Mouse (Mus musculus): Measurements from ENCODE around the gene Ttc23l. TPM values are rescaled to one million over a fixed set of nuclear protein-coding genes. Genes with fewer than 3 reads are reported as not detected.
"Not testable (repeated sequence)": the region's sequence is repeated elsewhere in the genome, so short reads cannot be mapped to it uniquely, and the experiment has no call there.

Gene Ttc23l
- polyA plus RNA-seq, 1 experiment from 2014 or later = not detected

- ATAC-seq; H3K9me3 ChIP-seq (ENCODE audit: control insufficient read depth, low read length); H3K4me1 ChIP-seq (replicated peaks; ENCODE audit: control insufficient read depth, insufficient read depth, low read length); H3K36me3 ChIP-seq (ENCODE audit: control insufficient read depth, insufficient read depth); H3K4me2 ChIP-seq (ENCODE audit: low read length); H3K9ac ChIP-seq (replicated peaks; ENCODE audit: low read depth, low read length); H3K4me3 ChIP-seq (replicated peaks; ENCODE audit: low read length); H3K27ac ChIP-seq (ENCODE audit: low read length); H3K27me3 ChIP-seq (replicated peaks; ENCODE audit: control insufficient read depth, insufficient read depth, low read length): not testable (repeated sequence)
- WGBS = 80% methylated on average over 10 of the region's 10 CpGs
Observed at GRCm38 (mm10) chr15:10533361-10533760, 25.1 kb downstream of the Ttc23l start.

GRCm38 (mm10) chr15:10531352-10531751 is 27.1 kb downstream of the Ttc23l start:
- Histone ChIP-seq H3K4me2 (ENCODE audit: low read length) (no peak overlapping the region), H3K36me3 (ENCODE audit: control insufficient read depth, insufficient read depth) (no peaks in the 10 kb centered on the region), H3K27me3 (replicated peaks; ENCODE audit: control insufficient read depth, insufficient read depth, low read length) (no peaks in the 10 kb centered on the region), H3K9me3 (ENCODE audit: control insufficient read depth, low read length) (no peaks in the 10 kb centered on the region), H3K4me3 (replicated peaks; ENCODE audit: low read length) (no peak overlapping the region), H3K27ac (ENCODE audit: low read length) (no peak overlapping the region), H3K4me1 (replicated peaks; ENCODE audit: control insufficient read depth, insufficient read depth, low read length) (no peaks in the 10 kb centered on the region), H3K9ac (replicated peaks; ENCODE audit: low read depth, low read length) (no peak overlapping the region)
- WGBS = 89% methylated on average over 4 of the region's 4 CpGs
- ATAC-seq = no peak

- Histone ChIP-seq H3K9ac (replicated peaks; ENCODE audit: low read depth, low read length) (no peak overlapping the region), H3K27ac (ENCODE audit: low read length) (no peak overlapping the region), H3K36me3 (ENCODE audit: control insufficient read depth, insufficient read depth) (no peaks in the 10 kb centered on the region)
Observed at GRCm38 (mm10) chr15:10525896-10526295, 32.6 kb downstream of the Ttc23l start.

GRCm38 (mm10) chr15:10515166-10515565 is 43.3 kb downstream of the Ttc23l start:
- H3K4me3 ChIP-seq (replicated peaks; ENCODE audit: low read length) = no peak overlapping the region
- no peaks in the 10 kb centered on the region for H3K9me3 ChIP-seq (ENCODE audit: control insufficient read depth, low read length)
- ATAC-seq = no peak
- no peak overlapping the region for H3K27ac ChIP-seq (ENCODE audit: low read length)
- H3K9ac ChIP-seq (replicated peaks; ENCODE audit: low read depth, low read length) = no peak overlapping the region
- H3K4me1 ChIP-seq (replicated peaks; ENCODE audit: control insufficient read depth, insufficient read depth, low read length) = no peaks in the 10 kb centered on the region
- no peak overlapping the region for H3K4me2 ChIP-seq (ENCODE audit: low read length)
- H3K36me3 ChIP-seq (ENCODE audit: control insufficient read depth, insufficient read depth) = no peaks in the 10 kb centered on the region
- no peaks in the 10 kb centered on the region for H3K27me3 ChIP-seq (replicated peaks; ENCODE audit: control insufficient read depth, insufficient read depth, low read length)
- 77% methylated on average over 7 of the region's 7 CpGs for WGBS

More at GRCm38 (mm10) chr15:10525896-10526295, 32.6 kb downstream of the Ttc23l start:
- no peak for ATAC-seq
- WGBS = 82% methylated on average over 1 of the region's 1 CpGs
- no peaks in the 10 kb centered on the region for H3K9me3 ChIP-seq (ENCODE audit: control insufficient read depth, low read length)
- no peak overlapping the region for H3K4me3 ChIP-seq (replicated peaks; ENCODE audit: low read length)
- no peaks in the 10 kb centered on the region for H3K4me1 ChIP-seq (replicated peaks; ENCODE audit: control insufficient read depth, insufficient read depth, low read length)
- H3K27me3 ChIP-seq (replicated peaks; ENCODE audit: control insufficient read depth, insufficient read depth, low read length) = no peaks in the 10 kb centered on the region
- H3K4me2 ChIP-seq (ENCODE audit: low read length) = no peak overlapping the region

GRCm38 (mm10) chr15:10506099-10506498 is 52.4 kb downstream of the Ttc23l start:
- Histone ChIP-seq H3K4me3 (replicated peaks; ENCODE audit: low read length) (no peak overlapping the region), H3K9ac (replicated peaks; ENCODE audit: low read depth, low read length) (no peak overlapping the region), H3K4me2 (ENCODE audit: low read length) (no peak overlapping the region), H3K4me1 (replicated peaks; ENCODE audit: control insufficient read depth, insufficient read depth, low read length) (no peaks in the 10 kb centered on the region), H3K9me3 (ENCODE audit: control insufficient read depth, low read length) (no peaks in the 10 kb centered on the region), H3K27me3 (replicated peaks; ENCODE audit: control insufficient read depth, insufficient read depth, low read length) (no peaks in the 10 kb centered on the region), H3K27ac (ENCODE audit: low read length) (no peak overlapping the region), H3K36me3 (ENCODE audit: control insufficient read depth, insufficient read depth) (no peaks in the 10 kb centered on the region)
- 78% methylated on average over 11 of the region's 11 CpGs for WGBS
- no peak for ATAC-seq

- H3K27ac ChIP-seq (ENCODE audit: low read length) = no peak overlapping the region
- peak; percentile 98 for ATAC-seq
- H3K9me3 ChIP-seq (ENCODE audit: control insufficient read depth, low read length) = no peaks in the 10 kb centered on the region
- H3K4me2 ChIP-seq (ENCODE audit: low read length) = no peak overlapping the region
- H3K4me1 ChIP-seq (replicated peaks; ENCODE audit: control insufficient read depth, insufficient read depth, low read length) = no peaks in the 10 kb centered on the region
- H3K9ac ChIP-seq (replicated peaks; ENCODE audit: low read depth, low read length) = no peak overlapping the region
- 56% methylated on average over 11 of the region's 11 CpGs for WGBS
- H3K36me3 ChIP-seq (ENCODE audit: control insufficient read depth, insufficient read depth) = no peaks in the 10 kb centered on the region
- H3K27me3 ChIP-seq (replicated peaks; ENCODE audit: control insufficient read depth, insufficient read depth, low read length) = no peaks in the 10 kb centered on the region
- no peak overlapping the region for H3K4me3 ChIP-seq (replicated peaks; ENCODE audit: low read length)
Observed at GRCm38 (mm10) chr15:10500838-10501719, 57.4 kb downstream of the Ttc23l start.

GRCm38 (mm10) chr15:10500035-10500434 is 58.4 kb downstream of the Ttc23l start:
- H3K27ac ChIP-seq (ENCODE audit: low read length) = no peak overlapping the region
- no peak for ATAC-seq
- no peaks in the 10 kb centered on the region for H3K27me3 ChIP-seq (replicated peaks; ENCODE audit: control insufficient read depth, insufficient read depth, low read length)
- WGBS = 89% methylated on average over 5 of the region's 5 CpGs
- no peak overlapping the region for H3K9ac ChIP-seq (replicated peaks; ENCODE audit: low read depth, low read length)
- no peak overlapping the region for H3K4me2 ChIP-seq (ENCODE audit: low read length)
- H3K4me1 ChIP-seq (replicated peaks; ENCODE audit: control insufficient read depth, insufficient read depth, low read length) = no peaks in the 10 kb centered on the region
- no peaks in the 10 kb centered on the region for H3K9me3 ChIP-seq (ENCODE audit: control insufficient read depth, low read length)
- H3K36me3 ChIP-seq (ENCODE audit: control insufficient read depth, insufficient read depth) = no peaks in the 10 kb centered on the region
- no peak overlapping the region for H3K4me3 ChIP-seq (replicated peaks; ENCODE audit: low read length)

- no peaks in the 10 kb centered on the region for H3K4me1 ChIP-seq (replicated peaks; ENCODE audit: control insufficient read depth, insufficient read depth, low read length)
- no peak overlapping the region for H3K27ac ChIP-seq (ENCODE audit: low read length)
- no peak overlapping the region for H3K4me2 ChIP-seq (ENCODE audit: low read length)
- H3K9ac ChIP-seq (replicated peaks; ENCODE audit: low read depth, low read length) = no peak overlapping the region
- no peak overlapping the region for H3K4me3 ChIP-seq (replicated peaks; ENCODE audit: low read length)
- H3K36me3 ChIP-seq (ENCODE audit: control insufficient read depth, insufficient read depth) = no peaks in the 10 kb centered on the region
- no peak for ATAC-seq
- 81% methylated on average over 5 of the region's 5 CpGs for WGBS
- no peaks in the 10 kb centered on the region for H3K27me3 ChIP-seq (replicated peaks; ENCODE audit: control insufficient read depth, insufficient read depth, low read length)
- H3K9me3 ChIP-seq (ENCODE audit: control insufficient read depth, low read length) = no peaks in the 10 kb centered on the region
Observed at GRCm38 (mm10) chr15:10499593-10499992, 58.9 kb downstream of the Ttc23l start.

GRCm38 (mm10) chr15:10496696-10497095 is 61.8 kb downstream of the Ttc23l start:
- H3K9me3 ChIP-seq (ENCODE audit: control insufficient read depth, low read length); H3K4me1 ChIP-seq (replicated peaks; ENCODE audit: control insufficient read depth, insufficient read depth, low read length); ATAC-seq; H3K4me3 ChIP-seq (replicated peaks; ENCODE audit: low read length); H3K36me3 ChIP-seq (ENCODE audit: control insufficient read depth, insufficient read depth); H3K27me3 ChIP-seq (replicated peaks; ENCODE audit: control insufficient read depth, insufficient read depth, low read length); H3K9ac ChIP-seq (replicated peaks; ENCODE audit: low read depth, low read length); H3K4me2 ChIP-seq (ENCODE audit: low read length); H3K27ac ChIP-seq (ENCODE audit: low read length): not testable (repeated sequence)
- 95% methylated on average over 1 of the region's 1 CpGs for WGBS

Measured in forebrain, embryonic 16.5 days (tissue).